Mouse (Mus musculus): ENCODE results near the gene Cnrip1.

Cnrip1 gene

GRCm38 (mm10) chr11:17112419-17113090 lies 61.2 kb downstream of the Cnrip1 start:
- peak; percentile 70 for DNase-seq

GRCm38 (mm10) chr11:17126418-17126817 lies 75.0 kb downstream of the Cnrip1 start:
- no peak for DNase-seq
